Mouse (Mus musculus): ENCODE measurements around the gene Mb.

Mb gene

GRCm38 (mm10) chr15:77025884-77026583 is 24.4 kb downstream of the Mb start:
- DNase-seq (ENCODE audit: low spot score) = no peak

GRCm38 (mm10) chr15:77022401-77022957 is 28.0 kb downstream of the Mb start:
- no peak for DNase-seq (ENCODE audit: low spot score)

GRCm38 (mm10) chr15:77021851-77022250 is 28.6 kb downstream of the Mb start:
- no peak for DNase-seq (ENCODE audit: low spot score)

DNA sequence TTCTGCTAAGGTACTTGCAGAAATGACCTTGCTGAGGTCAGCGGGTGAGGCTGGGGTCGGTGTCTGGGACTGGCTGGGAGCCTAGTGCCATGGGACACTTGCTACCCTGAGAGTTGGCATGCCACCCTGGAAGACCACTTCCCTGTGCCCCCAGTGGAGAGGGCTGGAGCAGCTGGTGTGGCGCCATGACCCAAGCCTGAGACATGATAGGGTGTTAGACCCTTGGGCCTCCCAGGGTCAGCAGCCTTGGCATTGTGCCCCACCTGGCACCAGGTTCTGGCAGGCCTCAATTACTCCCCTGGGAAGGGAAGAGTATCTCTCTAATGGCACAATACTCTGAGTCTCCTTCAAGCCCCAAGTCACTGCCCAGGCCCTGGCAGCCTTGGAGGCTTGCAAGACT is 29.4 kb downstream of the Mb start:
- DNase-seq (ENCODE audit: low spot score) = no peak

- DNase-seq (ENCODE audit: low spot score) = no peak
Measured at GRCm38 (mm10) chr15:77020136-77020535, 30.3 kb downstream of the Mb start.

DNA sequence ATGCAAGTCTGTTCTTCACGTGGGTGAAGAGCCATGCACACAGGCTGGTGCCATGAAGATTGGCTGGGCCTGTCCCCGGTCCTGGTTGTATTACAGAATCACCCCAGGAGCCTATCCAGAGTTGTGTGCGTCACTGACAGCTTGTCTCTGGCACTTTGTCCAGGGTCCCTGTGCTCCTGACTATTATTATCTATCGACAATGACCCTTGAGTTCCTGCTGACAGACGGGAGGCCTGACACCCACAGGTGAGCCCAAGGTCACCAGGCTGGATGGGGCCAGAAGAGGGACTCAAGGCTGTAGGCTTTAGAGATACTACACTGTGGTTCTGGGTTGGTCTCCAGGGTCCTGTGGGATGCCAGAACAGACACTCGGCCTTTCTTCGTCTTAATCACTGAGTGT is 30.9 kb downstream of the Mb start:
- DNase-seq (ENCODE audit: low spot score) = no peak

- DNase-seq (ENCODE audit: low spot score) = no peak
Measured at GRCm38 (mm10) chr15:77018740-77019340, 31.6 kb downstream of the Mb start.

GRCm38 (mm10) chr15:77017897-77018296 is 32.6 kb downstream of the Mb start:
- no peak for DNase-seq (ENCODE audit: low spot score)

- no peak for DNase-seq (ENCODE audit: low spot score)
Measured at GRCm38 (mm10) chr15:77016509-77016908, 34.0 kb downstream of the Mb start.

- DNase-seq (ENCODE audit: low spot score) = no peak
Measured at GRCm38 (mm10) chr15:77014985-77015384, 35.5 kb downstream of the Mb start.

DNA sequence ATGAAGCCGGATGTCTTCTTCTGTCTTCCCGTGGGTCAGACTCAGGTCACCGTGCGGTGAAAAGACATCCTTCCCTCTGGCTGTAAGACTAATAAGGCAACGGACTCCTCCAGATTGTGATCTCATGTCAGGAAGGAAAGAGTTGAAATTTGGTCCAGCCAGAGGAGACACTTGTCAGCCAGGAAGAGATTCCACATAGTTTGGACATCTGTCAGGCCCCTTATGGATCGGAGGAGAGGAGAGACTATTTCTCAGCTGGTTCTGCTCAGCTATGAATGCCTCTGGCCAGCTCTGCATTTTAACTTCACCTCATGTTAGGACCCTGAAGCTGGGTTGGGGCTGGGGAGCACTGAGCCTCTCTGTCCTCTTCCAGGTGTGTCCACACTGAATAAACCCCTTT is 36.0 kb downstream of the Mb start:
- no peak for DNase-seq (ENCODE audit: low spot score)

DNA sequence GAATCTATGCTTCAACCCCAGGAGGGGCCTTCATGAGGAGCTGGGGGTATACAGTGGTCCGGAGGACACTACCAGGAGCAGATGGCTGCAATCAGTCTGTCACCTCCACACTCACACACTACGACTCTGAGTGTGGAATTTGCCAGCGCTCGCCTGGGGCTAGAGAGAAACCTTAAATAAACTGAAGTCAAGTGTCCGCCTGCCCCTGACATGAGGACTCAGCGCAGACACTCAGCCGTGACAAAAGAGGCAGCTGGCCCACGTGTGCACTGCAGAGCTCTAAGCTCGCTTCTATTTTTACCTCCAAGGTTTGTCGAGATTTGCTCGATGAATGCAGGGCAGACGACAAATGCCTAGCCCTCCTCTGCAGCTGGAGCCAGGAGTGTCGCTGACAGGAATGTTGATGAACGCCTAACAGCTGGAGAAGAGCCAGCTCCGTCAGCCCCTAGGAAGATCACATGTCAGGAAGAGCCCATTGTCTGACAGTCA is 36.7 kb downstream of the Mb start:
- DNase-seq (ENCODE audit: low spot score) = peak; percentile 30

- no peak for DNase-seq (ENCODE audit: low spot score)
Measured at GRCm38 (mm10) chr15:77008851-77009250, 41.6 kb downstream of the Mb start.

DNA sequence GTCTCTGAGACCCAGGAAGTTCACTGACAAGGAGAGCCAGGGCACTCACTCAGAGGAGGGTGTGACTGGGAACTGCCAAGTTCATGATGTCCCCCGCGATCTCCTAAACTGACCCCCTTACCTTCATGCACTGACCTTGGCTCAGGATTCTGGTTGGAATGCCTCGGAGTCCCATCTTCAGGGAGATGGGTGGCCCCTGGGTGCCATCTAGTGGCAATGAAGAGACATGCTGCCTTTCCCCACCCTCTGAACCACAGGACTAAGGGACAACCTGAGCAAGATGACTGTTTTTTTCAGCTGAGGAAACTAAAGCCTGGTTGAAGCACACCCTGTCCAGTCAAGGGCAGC is 46.6 kb downstream of the Mb start:
- DNase-seq (ENCODE audit: low spot score) = peak; percentile 51

GRCm38 (mm10) chr15:77003173-77003867 is 47.1 kb downstream of the Mb start:
- no peak for DNase-seq (ENCODE audit: low spot score)

- DNase-seq (ENCODE audit: low spot score) = no peak
Measured at GRCm38 (mm10) chr15:76998878-76999588, 51.4 kb downstream of the Mb start.

GRCm38 (mm10) chr15:76998048-76998447 is 52.4 kb downstream of the Mb start:
- DNase-seq (ENCODE audit: low spot score) = no peak

- no peak for DNase-seq (ENCODE audit: low spot score)
Measured at GRCm38 (mm10) chr15:76994413-76994812, 56.1 kb downstream of the Mb start.

DNA sequence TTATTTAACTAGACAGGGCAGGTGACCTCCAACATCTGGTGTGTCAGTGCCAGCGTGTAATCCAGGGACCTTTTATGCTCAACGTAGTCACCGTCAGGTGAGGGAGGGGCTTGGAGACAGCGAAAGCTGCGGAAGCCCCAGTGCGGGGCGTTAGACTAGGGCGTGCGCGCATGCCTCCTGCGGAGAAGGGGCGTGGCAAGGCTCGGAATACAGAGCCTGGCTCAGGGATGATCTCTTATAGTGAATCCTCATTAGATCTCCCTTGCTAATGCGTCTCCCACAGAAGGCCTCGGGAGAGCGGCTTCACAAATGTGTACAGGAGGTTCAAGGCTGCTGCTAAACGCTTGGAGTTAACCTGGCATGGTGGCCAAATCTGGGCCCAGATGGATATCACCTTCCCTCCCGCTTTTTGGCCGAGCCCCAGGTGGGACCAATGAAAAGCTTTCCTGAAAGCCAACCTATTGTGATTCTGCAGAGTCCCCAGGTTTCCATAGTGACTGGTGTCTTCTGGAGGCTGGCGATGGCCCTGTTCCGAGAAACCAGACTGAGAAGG is 62.9 kb downstream of the Mb start:
- DNase-seq (ENCODE audit: low spot score) = no peak

DNA sequence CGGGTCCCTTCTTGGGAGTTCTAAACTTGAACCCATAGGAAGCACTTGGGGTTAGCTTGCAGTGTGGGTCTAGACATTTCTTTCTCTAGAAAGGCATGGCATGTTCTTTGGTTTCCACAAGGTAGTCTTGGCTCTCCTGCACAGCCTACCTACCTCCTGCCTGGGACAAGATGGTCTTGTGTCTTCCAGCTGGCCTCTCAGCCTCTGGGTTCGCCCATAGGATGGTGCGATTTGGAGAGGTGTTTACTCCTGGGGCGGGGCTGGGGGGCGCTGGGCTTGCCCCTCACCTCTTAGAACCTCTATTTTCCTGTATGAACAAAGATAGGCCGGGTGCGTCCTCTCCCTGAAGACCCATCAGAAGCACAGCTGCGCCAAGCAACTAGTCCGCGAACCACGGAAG is 63.3 kb downstream of the Mb start:
- no peak for DNase-seq (ENCODE audit: low spot score)

GRCm38 (mm10) chr15:76982745-76983144 is 67.7 kb downstream of the Mb start:
- DNase-seq (ENCODE audit: low spot score) = no peak

DNA sequence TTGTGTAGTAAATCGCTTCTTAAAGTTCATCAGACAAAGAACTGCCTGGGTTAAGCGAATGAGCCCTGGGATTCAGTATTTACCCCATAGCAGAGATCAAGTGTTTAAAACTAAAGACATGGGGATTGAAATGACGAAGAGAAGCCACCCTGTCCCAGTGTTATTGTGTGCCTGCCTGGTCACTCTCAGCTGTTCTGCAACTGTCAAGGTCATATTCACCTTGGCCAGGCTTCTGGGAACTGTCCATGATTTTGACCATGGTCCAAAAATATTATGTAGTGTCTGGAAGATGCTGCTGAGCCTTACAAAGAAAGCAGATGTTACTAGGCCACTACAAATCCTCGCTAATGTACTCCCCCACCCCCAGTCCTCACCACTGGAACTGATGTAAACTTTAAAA is 70.7 kb downstream of the Mb start:
- no peak for DNase-seq (ENCODE audit: low spot score)

Data from lung, postnatal 25 days (tissue).